8 mouse cellular contexts compared by ENCODE assay signal in the genomic region with DNA sequence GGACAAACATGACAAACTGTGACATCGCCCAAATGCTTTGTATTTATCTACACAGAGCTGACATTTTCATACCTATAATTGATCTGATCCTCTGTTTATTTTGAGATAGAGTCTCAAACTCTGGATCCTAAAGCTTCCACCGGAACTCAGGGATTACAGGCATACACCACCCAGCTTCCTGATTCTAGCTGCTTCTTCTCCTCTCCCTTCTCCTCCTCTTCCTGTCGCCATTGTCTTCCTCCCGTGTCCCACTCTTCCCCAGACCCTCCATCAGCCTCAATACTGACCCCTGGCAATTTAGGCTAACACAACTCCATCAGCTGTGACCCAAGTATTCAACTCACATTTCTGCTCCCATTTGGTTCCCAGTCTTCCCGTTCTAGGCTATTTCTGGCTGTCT. TPM values are rescaled to one million over a fixed set of nuclear protein-coding genes. Genes with fewer than 3 reads are reported as not detected.
A peak's percentile ranks its signal among the peaks of the same experiment; 100 is the strongest.
DNase-seq lines count a peak whose midpoint lies in the region; ATAC-seq and TF ChIP-seq lines count a peak whose summit lies in the region.

No protein-coding gene starts in this region.

- peaks cover 45% of the 10 kb centered on the region for H3K27me3 ChIP-seq in heart, embryonic 10.5 days (ENCODE audit: insufficient read depth, poor library complexity, severe bottlenecking)
- H3K27me3 ChIP-seq in G1E (ENCODE audit: insufficient read depth, low read length): peaks cover 7% of the 10 kb centered on the region
- H3K27me3 ChIP-seq in hindbrain, embryonic 12.5 days: peaks cover 56% of the 10 kb centered on the region
- peaks cover 46% of the 10 kb centered on the region for H3K27me3 ChIP-seq in midbrain, embryonic 12.5 days

- no peaks in the 10 kb centered on the region for H3K36me3 ChIP-seq in heart, embryonic 10.5 days
- H3K36me3 ChIP-seq in G1E (replicated peaks): no peaks in the 10 kb centered on the region
- no peaks in the 10 kb centered on the region for H3K36me3 ChIP-seq in hindbrain, embryonic 12.5 days
- no peaks in the 10 kb centered on the region for H3K36me3 ChIP-seq in midbrain, embryonic 12.5 days

- no peak for DNase-seq in heart, embryonic 10.5 days (ENCODE audit: low spot score)
- DNase-seq in heart, adult 11 months: no peak
- no peak for DNase-seq in G1E (ENCODE audit: low spot score)
- no peak for DNase-seq in right cerebral cortex, postnatal 10 days (ENCODE audit: low spot score in 2 of 2)

- peaks cover 18% of the 10 kb centered on the region for H3K4me1 ChIP-seq in heart, embryonic 10.5 days
- peaks cover 47% of the 10 kb centered on the region for H3K4me1 ChIP-seq in G1E (ENCODE audit: insufficient read depth, low read depth, low read length)
- H3K4me1 ChIP-seq in hindbrain, embryonic 12.5 days: peaks cover 13% of the 10 kb centered on the region
- H3K4me1 ChIP-seq in midbrain, embryonic 12.5 days: peaks cover 10% of the 10 kb centered on the region; the same call in 1 of the 2 replicates

- no peak for TF ChIP-seq CTCF in G1E (IDR thresholded peaks at IDR 0.05; ENCODE audit: low read depth, low read length)

- no peak for ATAC-seq in G1E (ENCODE audit: extremely low read depth, insufficient number of reproducible peaks, low FRiP score, poor library complexity, severe bottlenecking)
- no peak for ATAC-seq in hindbrain, embryonic 12.5 days (ENCODE audit: low FRiP score)
- ATAC-seq in midbrain, embryonic 12.5 days (ENCODE audit: low FRiP score, low read depth): no peak
- no peak for ATAC-seq in granulocyte monocyte progenitor cell, adult 5-6 weeks (replicated peaks; ENCODE audit: poor library complexity, severe bottlenecking)
- no peak for ATAC-seq in monocyte, adult 5-6 weeks (replicated peaks; ENCODE audit: insufficient number of reproducible peaks, low FRiP score, low TSS enrichment, poor library complexity, severe bottlenecking)

- H3K4me2 ChIP-seq in hindbrain, embryonic 12.5 days (replicated peaks): peak overlapping the region; percentile 90
- peak overlapping the region; percentile 93 for H3K4me2 ChIP-seq in midbrain, embryonic 12.5 days (replicated peaks)

- H3K4me3 ChIP-seq in heart, embryonic 10.5 days: peak overlapping the region; percentile 76
- H3K4me3 ChIP-seq in G1E (ENCODE audit: low read depth, low read length): peak overlapping the region; percentile 73; the same call in 1 of the 2 replicates
- peak overlapping the region; percentile 61 for H3K4me3 ChIP-seq in hindbrain, embryonic 12.5 days
- peak overlapping the region; percentile 60 for H3K4me3 ChIP-seq in midbrain, embryonic 12.5 days

- H3K9ac ChIP-seq in hindbrain, embryonic 12.5 days: peak overlapping the region; percentile 79
- H3K9ac ChIP-seq in midbrain, embryonic 12.5 days (replicated peaks): peak overlapping the region; percentile 72; the same call in 1 of the 2 replicates

- peak overlapping the region; percentile 87 for H3K27ac ChIP-seq in heart, embryonic 10.5 days
- H3K27ac ChIP-seq in hindbrain, embryonic 12.5 days: no peak overlapping the region
- no peak overlapping the region for H3K27ac ChIP-seq in midbrain, embryonic 12.5 days (replicated peaks)

- 11% methylated on average over 5 of the region's 5 CpGs for WGBS in heart, embryonic 10.5 days
- 19% methylated on average over 5 of the region's 5 CpGs for WGBS in hindbrain, embryonic 12.5 days
- 19% methylated on average over 5 of the region's 5 CpGs for whole genome bisulfite sequencing in midbrain, embryonic 12.5 days

- H3K9me3 ChIP-seq in heart, embryonic 10.5 days: no peaks in the 10 kb centered on the region
- no peaks in the 10 kb centered on the region for H3K9me3 ChIP-seq in G1E (replicated peaks)
- H3K9me3 ChIP-seq in hindbrain, embryonic 12.5 days (replicated peaks): no peaks in the 10 kb centered on the region
- no peaks in the 10 kb centered on the region for H3K9me3 ChIP-seq in midbrain, embryonic 12.5 days

RNA-seq across cellular contexts. Expression of gene Chst14, which starts 50.6 kb away (rescaled TPM):
- 18.8 and 20.1 TPM in 2 replicates for polyA plus RNA-seq in heart, embryonic 10.5 days (2016; fragmentation: Nextera tagmentation; extraction: Ambion mirVana)
- total RNA-seq in G1E (2014; fragmentation: Nextera tagmentation) (2.5 and 4.3 TPM in 2 replicates), G1E (2017) (1.2 and 1.3 TPM in 2 replicates)
- polyA plus RNA-seq in G1E (2012): 4.9 and 7.0 TPM in 2 replicates
- 26.9 and 29.6 TPM in 2 replicates for polyA plus RNA-seq in hindbrain, embryonic 12.5 days (2016; fragmentation: Nextera tagmentation; extraction: Ambion mirVana)
- polyA plus RNA-seq in midbrain, embryonic 12.5 days (2016; fragmentation: Nextera tagmentation; extraction: Ambion mirVana): 14.5 and 19.5 TPM in 2 replicates
- 8.4 and 11.4 TPM in 2 replicates for total RNA-seq in granulocyte monocyte progenitor cell, adult 5-6 weeks (2014; fragmentation: Nextera tagmentation)
- 1.4 and 1.5 TPM in 2 replicates for total RNA-seq in granulocyte monocyte progenitor cell, adult 5-6 weeks (2017)
- 2.7 to 4.7 TPM in 2 of 3 replicates, not detected in the other for total RNA-seq in monocyte, adult 5-6 weeks (2017)

RNA-seq across cellular contexts. Expression of gene Ccdc32, which starts 52.3 kb away (rescaled TPM):
- 16.3 and 18.5 TPM in 2 replicates for polyA plus RNA-seq in heart, embryonic 10.5 days (2016; fragmentation: Nextera tagmentation; extraction: Ambion mirVana)
- 18.5 and 27.3 TPM in 2 replicates for total RNA-seq in G1E (2014; fragmentation: Nextera tagmentation)
- total RNA-seq in G1E (2017): 28.1 and 33.0 TPM in 2 replicates
- 13.7 and 20.1 TPM in 2 replicates for polyA plus RNA-seq in G1E (2012)
- polyA plus RNA-seq in hindbrain, embryonic 12.5 days (2016; fragmentation: Nextera tagmentation; extraction: Ambion mirVana): 27.3 and 27.6 TPM in 2 replicates
- 26.1 and 28.2 TPM in 2 replicates for polyA plus RNA-seq in midbrain, embryonic 12.5 days (2016; fragmentation: Nextera tagmentation; extraction: Ambion mirVana)
- 11.5 and 18.3 TPM in 2 replicates for total RNA-seq in granulocyte monocyte progenitor cell, adult 5-6 weeks (2014; fragmentation: Nextera tagmentation)
- 14.4 and 15.7 TPM in 2 replicates for total RNA-seq in granulocyte monocyte progenitor cell, adult 5-6 weeks (2017)
- total RNA-seq in monocyte, adult 5-6 weeks (2017): 11.1 to 22.1 TPM (median 15.6 TPM) in 3 replicates

RNA-seq across cellular contexts. Expression of gene Rpusd2, which starts 57.6 kb away (rescaled TPM):
- 5.1 and 6.2 TPM in 2 replicates for polyA plus RNA-seq in heart, embryonic 10.5 days (2016; fragmentation: Nextera tagmentation; extraction: Ambion mirVana)
- total RNA-seq in G1E (2014; fragmentation: Nextera tagmentation): 24.8 and 26.7 TPM in 2 replicates
- 15.4 and 18.5 TPM in 2 replicates for total RNA-seq in G1E (2017)
- 7.6 and 8.3 TPM in 2 replicates for polyA plus RNA-seq in G1E (2012)
- 5.3 and 5.5 TPM in 2 replicates for polyA plus RNA-seq in hindbrain, embryonic 12.5 days (2016; fragmentation: Nextera tagmentation; extraction: Ambion mirVana)
- polyA plus RNA-seq in midbrain, embryonic 12.5 days (2016; fragmentation: Nextera tagmentation; extraction: Ambion mirVana): 7.4 and 7.5 TPM in 2 replicates
- total RNA-seq in granulocyte monocyte progenitor cell, adult 5-6 weeks (2014; fragmentation: Nextera tagmentation): 15.8 and 16.0 TPM in 2 replicates
- total RNA-seq in granulocyte monocyte progenitor cell, adult 5-6 weeks (2017): 15.0 and 15.8 TPM in 2 replicates
- 3.7 to 5.5 TPM (median 4.3 TPM) in 3 replicates for total RNA-seq in monocyte, adult 5-6 weeks (2017)
